Mouse (Mus musculus) hindbrain, embryonic 14.5 days (tissue): ENCODE measurements around the gene Catsperz. TPM values are rescaled to one million over a fixed set of nuclear protein-coding genes. Genes with fewer than 3 reads are reported as not detected.
A peak's percentile ranks its signal among the peaks of the same experiment; 100 is the strongest.

Experiments
- ATAC-seq: fragments of 200-750 bp; cut with Nextera tagmentation; 2 replicates; pipeline ENCODE4 v1.8.0; 2017; ENCODE audit warnings: moderate number of reproducible peaks, mild to moderate bottlenecking, moderate TSS enrichment, moderate library complexity; ENCODE audit not compliant: low FRiP score
- DNase-seq: peaks from one replicate; pipeline ENCODE4 v3.0.0-alpha.2; 2015; ENCODE audit warnings: low spot score
- H3K27ac ChIP-seq: fragments of 300-500 bp; sonication (generic); 2 replicates; pipeline ENCODE4 v1.5.1; 2014; ENCODE audit warnings: mild to moderate bottlenecking, moderate library complexity
- H3K27me3 ChIP-seq: fragments of 300-500 bp; sonication (generic); 2 replicates; pipeline ENCODE4 v1.6.1; 2014; ENCODE audit warnings: mild to moderate bottlenecking, low read length, mixed read lengths; ENCODE audit not compliant: control insufficient read depth, insufficient read depth
- H3K36me3 ChIP-seq: fragments of 300-500 bp; sonication (generic); replicated peaks from 2 replicates; pipeline ENCODE4 v1.6.1; 2014; ENCODE audit not compliant: control insufficient read depth, insufficient read depth
- H3K4me1 ChIP-seq: fragments of 300-500 bp; sonication (generic); replicated peaks from 2 replicates; pipeline ENCODE4 v1.6.1; 2014; ENCODE audit warnings: antibody characterized with exemption, low read length, mixed read lengths; ENCODE audit not compliant: control insufficient read depth, insufficient read depth
- H3K4me2 ChIP-seq: fragments of 300-500 bp; sonication (generic); replicated peaks from 2 replicates; pipeline ENCODE4 v1.6.1; 2014; ENCODE audit warnings: mild to moderate bottlenecking, moderate library complexity
- H3K4me3 ChIP-seq: fragments of 300-500 bp; sonication (generic); replicated peaks from 2 replicates; pipeline ENCODE4 v1.5.1; 2014; ENCODE audit warnings: mild to moderate bottlenecking, low read length
- H3K9ac ChIP-seq: fragments of 300-500 bp; sonication (generic); 2 replicates; pipeline ENCODE4 v1.6.1; 2014
- H3K9me3 ChIP-seq: fragments of 300-500 bp; sonication (generic); 2 replicates; pipeline ENCODE4 v1.6.1; 2016; ENCODE audit warnings: low read length; ENCODE audit not compliant: control insufficient read depth
- WGBS: fragments of 180-500 bp; shearing (Covaris S2); extraction: QIAGEN DNeasy Blood & Tissue Kit; methylation state at CpG from one replicate; pipeline ENCODE4 v1.1.7; 2014; 5-methylcytosine and 5-hydroxymethylcytosine counted together
- polyA plus RNA-seq: library from polyadenylated mRNA; unstranded; fragments of >200 nt; fragmentation: Nextera tagmentation; extraction: Ambion mirVana; gene quantifications from 2 replicates; pipeline ENCODE4 v1.2.1, GENCODE M21; 2014

Gene Catsperz
- polyA plus RNA-seq, 1 experiment from 2014 or later: 1.7 TPM

- no peak overlapping the region for H3K4me2 ChIP-seq
- H3K27ac ChIP-seq: no peak overlapping the region
- no peak for ATAC-seq
- H3K27me3 ChIP-seq: peaks cover 90% of the 10 kb centered on the region
- no peak for DNase-seq
- H3K9ac ChIP-seq: no peak overlapping the region
- H3K4me1 ChIP-seq: peaks cover 15% of the 10 kb centered on the region; the same call in 1 of the 2 replicates
- no peak overlapping the region for H3K4me3 ChIP-seq
- 39% methylated on average over 1 of the region's 1 CpGs for WGBS
- H3K9me3 ChIP-seq: no peaks in the 10 kb centered on the region
- H3K36me3 ChIP-seq: no peaks in the 10 kb centered on the region
These were observed 6.8 kb upstream of the Catsperz start for GRCm38 (mm10) chr19:6932018-6932417.

- DNase-seq (no peak), ATAC-seq (no peak)
- no peak overlapping the region for H3K4me3 ChIP-seq
- H3K36me3 ChIP-seq: no peaks in the 10 kb centered on the region
- H3K9me3 ChIP-seq: no peaks in the 10 kb centered on the region
- H3K4me1 ChIP-seq: peaks cover 15% of the 10 kb centered on the region; the same call in 1 of the 2 replicates
- H3K9ac ChIP-seq: no peak overlapping the region
- H3K4me2 ChIP-seq: no peak overlapping the region
- H3K27me3 ChIP-seq: peaks cover 95% of the 10 kb centered on the region
- WGBS: 0% methylated on average over 2 of the region's 2 CpGs
- H3K27ac ChIP-seq: no peak overlapping the region
These were observed 5.8 kb upstream of the Catsperz start for GRCm38 (mm10) chr19:6931002-6931401.

DNA sequence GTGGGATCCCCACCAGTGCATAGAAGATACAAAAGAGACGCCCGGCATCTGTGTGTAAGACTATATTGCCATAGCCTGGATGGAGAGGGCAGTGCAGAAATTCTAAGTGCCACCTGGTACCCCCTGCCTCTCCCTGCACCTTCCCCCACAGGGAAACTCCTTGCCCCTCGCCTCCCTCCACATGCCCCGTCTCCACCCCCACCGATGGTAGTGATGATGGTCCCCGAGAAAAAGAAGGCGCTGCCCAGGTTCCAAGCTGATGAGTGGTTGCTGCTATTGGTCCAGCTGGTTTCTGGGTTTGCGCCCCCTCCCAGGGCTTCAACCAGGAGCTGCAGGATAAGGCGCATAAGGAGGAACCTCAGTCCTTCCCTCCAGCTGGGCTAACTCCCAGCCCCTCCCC lies 2.9 kb upstream of the Catsperz start:
- no peak overlapping the region for H3K4me3 ChIP-seq
- H3K4me1 ChIP-seq: peaks cover 3% of the 10 kb centered on the region; the same call in 1 of the 2 replicates
- DNase-seq: no peak
- WGBS: 23% methylated on average over 8 of the region's 9 CpGs
- no peak for ATAC-seq
- no peak overlapping the region for H3K27ac ChIP-seq
- H3K36me3 ChIP-seq: no peaks in the 10 kb centered on the region
- H3K27me3 ChIP-seq: peaks cover 95% of the 10 kb centered on the region
- no peaks in the 10 kb centered on the region for H3K9me3 ChIP-seq
- no peak overlapping the region for H3K9ac ChIP-seq
- H3K4me2 ChIP-seq: no peak overlapping the region

DNA sequence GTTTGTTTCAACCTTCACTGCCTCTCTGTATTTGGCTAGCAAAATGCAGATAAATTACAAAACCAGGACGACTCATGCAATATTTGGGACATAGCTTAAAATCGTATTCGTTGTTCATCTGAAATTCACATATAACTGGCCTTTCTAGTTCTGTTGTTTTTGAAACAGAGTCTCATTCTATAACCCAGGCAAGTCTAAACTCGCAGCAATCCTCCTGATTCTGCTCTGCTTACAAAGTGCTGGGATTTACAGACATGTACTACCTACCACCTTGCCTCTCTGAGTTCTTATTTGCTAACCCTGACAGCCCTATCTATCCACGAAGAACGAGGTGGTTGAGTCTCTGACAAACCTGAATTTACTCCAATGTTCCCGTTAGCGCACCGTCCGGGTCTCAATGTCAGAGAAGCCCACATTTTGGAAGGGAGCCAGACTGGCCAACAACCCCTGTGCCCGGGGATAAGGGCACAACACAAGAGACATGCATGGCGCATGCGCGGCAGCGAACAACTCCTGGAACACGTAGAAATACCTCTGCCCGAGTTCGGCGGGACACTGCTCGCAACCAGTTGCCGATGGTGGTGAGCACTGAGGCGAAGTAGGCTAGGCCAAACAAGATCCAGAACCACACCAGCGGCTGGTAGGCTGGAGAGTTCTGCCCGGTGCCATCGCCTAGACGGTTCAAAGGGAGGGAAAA lies 1.5 kb upstream of the Catsperz start:
- DNase-seq: no peak
- Histone ChIP-seq H3K9me3 (no peaks in the 10 kb centered on the region), H3K4me3 (peak overlapping the region; percentile 12; the same call in 1 of the 2 replicates), H3K9ac (no peak overlapping the region), H3K4me2 (peak overlapping the region; percentile 25; the same call in 1 of the 2 replicates), H3K4me1 (peaks cover 10% of the 10 kb centered on the region), H3K36me3 (no peaks in the 10 kb centered on the region), H3K27me3 (peaks cover 90% of the 10 kb centered on the region), H3K27ac (no peak overlapping the region)
- 10% methylated on average over 26 of the region's 26 CpGs for WGBS
- no peak for ATAC-seq

- H3K9me3 ChIP-seq: no peaks in the 10 kb centered on the region
- H3K36me3 ChIP-seq: no peaks in the 10 kb centered on the region
- no peak overlapping the region for H3K4me2 ChIP-seq
- H3K4me3 ChIP-seq: peak overlapping the region; percentile 12; the same call in 1 of the 2 replicates
- 6% methylated on average over 40 of the region's 40 CpGs for WGBS
- ATAC-seq (no peak), DNase-seq (no peak)
- H3K27ac ChIP-seq: no peak overlapping the region
- H3K4me1 ChIP-seq: peaks cover 13% of the 10 kb centered on the region
- H3K27me3 ChIP-seq: peaks cover 80% of the 10 kb centered on the region
- no peak overlapping the region for H3K9ac ChIP-seq
These were observed 590 bp upstream of the Catsperz start for GRCm38 (mm10) chr19:6925611-6926329.

- Histone ChIP-seq H3K27ac (no peak overlapping the region), H3K9ac (no peak overlapping the region), H3K4me3 (peak overlapping the region; percentile 12), H3K27me3 (peaks cover 71% of the 10 kb centered on the region), H3K4me1 (peaks cover 24% of the 10 kb centered on the region), H3K9me3 (no peaks in the 10 kb centered on the region), H3K4me2 (peak overlapping the region; percentile 20), H3K36me3 (no peaks in the 10 kb centered on the region)
- WGBS: 4% methylated on average over 39 of the region's 39 CpGs
- DNase-seq (peak; percentile 82), ATAC-seq (no peak)
These were observed 496 bp downstream of the Catsperz start for GRCm38 (mm10) chr19:6924461-6925306.

DNA sequence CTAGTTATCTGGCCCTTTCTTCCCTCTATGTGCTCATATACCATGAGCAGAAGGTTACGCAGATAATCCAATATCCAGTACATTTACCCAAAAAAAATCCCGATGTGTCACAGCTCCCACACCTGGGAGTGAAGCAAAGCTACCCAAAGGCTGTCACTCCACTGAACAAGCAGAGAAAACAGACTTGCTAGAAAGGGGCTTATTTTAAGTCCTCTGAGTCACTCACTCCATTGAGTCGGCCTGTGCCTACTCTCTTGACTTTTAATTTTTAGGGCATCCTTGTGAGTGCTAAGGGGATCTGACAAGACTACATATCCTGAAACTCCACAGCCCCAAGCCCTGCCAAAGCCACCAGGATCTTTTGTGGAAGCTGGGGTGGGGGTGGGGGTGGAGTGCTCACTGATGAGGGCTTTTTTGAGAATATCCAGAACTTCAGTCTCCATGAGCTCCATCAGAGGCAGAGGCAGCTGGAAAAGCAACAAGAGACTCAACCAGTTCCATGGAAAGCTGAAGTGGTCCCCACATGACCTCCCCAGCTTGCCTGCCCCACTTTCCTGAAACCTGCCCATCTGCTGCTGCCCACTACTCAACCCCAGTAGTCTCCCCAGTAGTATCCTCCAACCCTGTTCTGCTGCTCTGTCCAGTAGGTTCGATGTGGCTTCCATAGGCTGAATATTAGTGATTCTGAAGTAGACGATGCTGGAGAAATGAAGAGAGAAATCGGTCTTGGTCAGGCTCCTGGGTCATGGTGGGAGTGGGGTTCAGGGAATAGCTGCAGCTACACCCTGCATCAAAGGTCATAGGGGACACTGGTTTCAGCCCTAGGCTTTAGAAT lies 2.1 kb downstream of the Catsperz start:
- peak overlapping the region; percentile 94; the same call in 1 of the 2 replicates for H3K9ac ChIP-seq
- no peak overlapping the region for H3K27ac ChIP-seq
- ATAC-seq: no peak
- no peaks in the 10 kb centered on the region for H3K36me3 ChIP-seq
- H3K4me1 ChIP-seq: peaks cover 25% of the 10 kb centered on the region
- peak overlapping the region; percentile 97 for H3K4me2 ChIP-seq
- H3K9me3 ChIP-seq: no peaks in the 10 kb centered on the region
- H3K27me3 ChIP-seq: peaks cover 58% of the 10 kb centered on the region
- no peak for DNase-seq
- no peak overlapping the region for H3K4me3 ChIP-seq
- WGBS: 65% methylated on average over 6 of the region's 6 CpGs

DNA sequence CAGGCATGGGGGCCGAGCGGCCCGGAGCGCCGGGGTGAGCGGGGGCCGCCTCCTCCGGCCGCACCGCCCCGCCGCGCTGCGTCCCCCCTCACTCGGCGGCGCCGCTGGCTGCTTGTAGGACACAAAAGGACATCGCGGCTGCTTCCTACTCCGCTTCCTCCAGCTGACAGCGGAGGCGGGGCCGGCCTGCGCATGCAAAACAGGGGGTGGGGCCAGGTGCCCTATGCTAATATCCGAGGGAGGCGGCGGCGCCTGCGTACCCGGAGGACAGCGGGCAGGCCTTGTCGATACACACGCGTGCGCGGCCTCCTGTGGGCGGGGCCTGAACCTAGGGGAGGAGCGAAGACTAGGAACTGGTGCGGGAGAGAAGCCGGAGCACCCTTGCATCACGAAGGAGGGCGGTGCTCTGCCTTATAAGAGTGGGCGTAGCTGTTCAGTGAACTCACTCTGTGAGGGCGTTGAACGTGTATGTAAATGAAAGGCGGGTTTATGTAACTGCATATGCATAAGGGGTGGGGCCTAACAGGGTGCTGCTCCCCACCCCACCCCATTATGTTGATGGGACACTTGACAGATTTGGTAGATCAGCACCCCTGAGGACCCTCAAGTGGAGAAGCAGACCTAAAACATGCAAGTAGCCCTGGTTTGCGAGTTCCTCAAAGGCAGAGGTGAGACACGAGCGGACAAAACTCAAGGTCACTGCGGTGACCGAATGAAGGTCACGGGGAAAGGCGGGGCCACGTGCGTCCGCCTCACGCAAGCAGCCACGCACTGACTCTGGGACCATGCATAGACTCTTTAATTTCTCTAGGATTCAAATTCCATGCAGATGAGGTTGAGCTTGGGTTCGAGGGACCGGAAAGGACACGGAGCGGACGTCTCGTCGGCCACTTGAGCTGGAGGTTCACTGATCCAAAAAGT lies 3.3 kb downstream of the Catsperz start, which contains the start of gene Esrra:
Gene Esrra, minus strand, starts transcription at position 167 of the 921 bp plus-strand sequence.
- peak; percentile 95 for ATAC-seq
- H3K4me1 ChIP-seq: peaks cover 25% of the 10 kb centered on the region
- WGBS: under 1% methylated on average over 49 of the region's 66 CpGs

More for the DNA sequence above, 3.3 kb downstream of the Catsperz start, which contains the start of gene Esrra:
- Histone ChIP-seq H3K9me3 (no peaks in the 10 kb centered on the region), H3K27ac (peak within 1 kb of the TSS; percentile 90), H3K9ac (peak within 1 kb of the TSS; percentile 94), H3K4me2 (peak within 1 kb of the TSS; percentile 97), H3K4me3 (peak within 1 kb of the TSS; percentile 79), H3K27me3 (peaks cover 46% of the 10 kb centered on the region), H3K36me3 (no peaks in the 10 kb centered on the region)
- peak; percentile 99 for DNase-seq
